Mouse (Mus musculus) activated CD4-positive, CD25-positive, alpha-beta regulatory T cell, adult 4 months (primary cell): ENCODE data around the gene Dcps. TPM values are rescaled to one million over a fixed set of nuclear protein-coding genes. Genes with fewer than 3 reads are reported as not detected.
A peak's percentile ranks its signal among the peaks of the same experiment; 100 is the strongest.

Experiments
- ATAC-seq: one replicate; pipeline ENCODE4 v1.8.0; 2017
- polyA plus RNA-seq, 2 experiments: library from polyadenylated mRNA; unstranded; fragments of 100-300 nt; shearing (Covaris generic); gene quantifications; one replicate each; pipeline ENCODE4 v1.2.1; 2017

The Dcps gene
- polyA plus RNA-seq, result 10 to 100 TPM; 84.9 to 98.4 TPM

DNA sequence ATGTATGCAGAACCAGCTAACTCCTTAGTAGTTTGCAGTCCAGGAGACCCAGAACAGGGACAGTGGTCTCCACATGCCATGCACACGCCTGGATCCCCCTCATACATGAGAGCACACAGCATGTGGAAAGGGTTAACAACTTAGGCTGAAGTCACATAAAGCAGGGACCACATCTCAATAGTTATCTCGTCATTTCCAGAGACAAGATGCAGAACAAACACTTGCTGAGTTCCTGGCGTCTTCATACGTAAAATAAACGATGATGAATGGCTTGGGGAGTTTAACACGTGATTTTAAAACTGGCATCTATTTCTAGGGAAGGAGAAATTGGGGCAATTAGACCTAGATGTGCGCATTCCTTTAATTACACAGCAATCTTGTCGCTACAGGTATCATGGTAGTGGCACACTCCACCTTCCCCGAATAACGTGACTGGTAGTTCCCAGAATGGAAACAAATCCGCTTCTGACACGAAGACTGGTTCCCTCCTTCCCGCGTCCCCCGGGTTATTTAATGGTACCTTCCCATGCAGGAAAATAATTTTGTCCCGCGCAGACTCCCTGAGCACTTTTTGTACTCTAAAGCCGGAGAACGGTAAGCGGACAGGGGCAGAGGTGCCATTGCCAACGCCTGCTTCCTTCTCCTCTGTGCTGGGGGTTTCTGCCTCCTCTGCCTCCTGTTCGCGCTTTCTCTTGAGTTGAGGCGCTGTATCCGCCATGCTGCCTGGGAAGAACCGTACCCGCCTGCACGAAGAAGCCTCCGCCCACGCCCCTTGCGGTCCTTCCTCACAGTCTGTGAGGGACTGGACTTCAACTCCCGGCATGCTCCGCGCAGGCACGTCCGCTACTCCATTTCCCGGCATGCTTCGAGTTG is at the start of gene Dcps:
Dcps (minus strand) TSS at position 811 of the 873 bp plus-strand sequence.
- peak; percentile 97 for ATAC-seq

GRCm38 (mm10) chr9:35223466-35223865 is 47.6 kb upstream of the Dcps start:
- no peak for ATAC-seq

GRCm38 (mm10) chr9:35217963-35218362 is 42.1 kb upstream of the Dcps start:
- ATAC-seq, result no peak

DNA sequence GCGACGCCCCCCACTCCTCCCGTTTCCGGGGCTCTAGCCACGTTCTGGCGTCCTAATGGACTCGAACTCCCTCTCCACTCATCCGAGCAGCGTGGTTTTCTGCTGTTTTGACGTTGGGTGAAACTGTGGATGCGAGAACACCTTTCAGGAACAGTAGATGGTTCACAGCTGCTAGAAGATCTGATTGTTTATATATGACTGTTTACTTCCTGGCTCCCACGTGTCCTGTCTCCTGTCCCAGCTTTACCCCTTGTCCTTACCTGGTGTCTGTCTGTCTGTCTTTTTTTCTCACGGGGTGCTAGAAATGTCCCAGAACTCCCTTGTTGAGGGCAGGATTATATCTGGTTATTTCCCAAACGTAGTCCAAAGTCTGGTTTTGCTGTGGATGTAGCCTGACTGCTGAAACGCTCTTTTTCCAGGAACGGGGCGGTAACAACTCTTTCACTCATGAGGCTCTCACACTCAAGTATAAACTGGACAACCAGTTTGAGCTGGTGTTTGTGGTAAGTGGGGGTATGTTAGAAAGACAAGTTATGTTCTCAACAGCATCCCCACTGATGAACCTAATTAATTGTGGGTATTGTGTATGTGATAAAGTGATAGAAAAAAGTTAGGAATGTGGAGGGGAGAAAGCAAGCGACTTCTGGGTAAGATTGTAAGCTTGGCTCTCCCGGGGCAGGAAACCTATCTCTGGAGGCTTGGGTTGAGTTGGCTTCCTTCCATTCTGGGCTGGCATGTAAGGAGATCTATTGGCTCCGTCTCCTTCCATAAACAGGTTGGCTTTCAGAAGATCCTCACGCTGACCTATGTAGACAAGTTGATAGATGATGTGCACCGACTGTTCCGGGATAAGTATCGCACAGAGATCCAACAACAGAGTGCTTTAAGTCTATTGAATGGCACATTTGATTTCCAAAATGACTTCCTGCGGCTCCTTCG is 36.0 kb upstream of the Dcps start:
- peak; percentile 10 for ATAC-seq

GRCm38 (mm10) chr9:35210542-35211474 is 34.9 kb upstream of the Dcps start, which contains the start of gene Foxred1:
TSS of gene Foxred1 (minus strand) at chr9:35211055.
- peak; percentile 97 for ATAC-seq

- ATAC-seq, result no peak
These were observed 28.6 kb upstream of the Dcps start for GRCm38 (mm10) chr9:35204421-35204820.

DNA sequence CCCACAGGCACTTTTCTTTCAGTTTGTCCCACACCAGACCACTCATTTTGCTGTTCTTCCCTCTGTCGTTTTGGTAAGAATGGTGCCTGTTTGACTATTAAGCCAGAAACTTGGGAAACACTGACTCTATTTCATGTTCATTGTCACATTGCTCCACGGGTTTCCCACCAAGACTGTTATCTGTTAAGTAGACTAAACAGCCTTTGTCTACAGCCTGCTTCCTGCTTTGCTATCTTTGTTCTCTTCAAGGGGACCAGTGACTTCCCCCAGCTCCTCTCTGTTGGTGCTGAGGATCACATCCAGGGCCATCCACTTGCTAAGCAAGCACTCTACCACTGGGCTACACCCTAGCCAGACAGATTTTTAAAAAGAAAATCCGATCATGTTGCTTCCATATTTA is 27.7 kb upstream of the Dcps start:
- ATAC-seq, result no peak

DNA sequence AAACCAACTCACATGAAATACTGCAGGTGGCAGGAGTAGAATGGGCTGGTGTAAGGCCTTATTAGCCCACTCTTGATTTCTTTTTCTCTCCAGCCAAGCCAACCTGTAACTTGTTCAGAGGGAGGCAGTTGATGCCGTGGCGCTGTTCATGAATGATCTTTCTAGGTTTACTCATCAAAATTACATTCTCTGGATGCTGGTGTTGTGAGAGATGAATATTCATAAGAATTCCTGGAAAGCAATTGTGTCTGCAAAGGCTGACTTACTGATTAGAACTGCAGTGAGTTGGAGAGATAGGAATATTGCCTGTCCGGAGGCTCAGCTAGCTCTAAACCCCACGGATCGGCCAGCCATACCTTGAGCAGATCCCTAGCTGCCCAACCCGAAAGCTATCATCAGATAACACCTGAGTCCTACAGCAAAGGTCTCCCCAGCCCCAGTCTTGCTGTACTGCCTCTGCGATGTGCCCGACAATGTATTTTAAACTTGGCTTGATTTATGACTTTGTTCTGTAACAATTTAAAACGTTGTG is 24.7 kb upstream of the Dcps start:
- no peak for ATAC-seq

GRCm38 (mm10) chr9:35199772-35200471 is 24.1 kb upstream of the Dcps start, which contains the start of the genes Srpr and Tirap:
TSS of gene Srpr (plus strand) at chr9:35200175.
TSS of gene Tirap (minus strand) at chr9:35200291.
- peak; percentile 84 for ATAC-seq

GRCm38 (mm10) chr9:35198945-35199771 is 23.3 kb upstream of the Dcps start:
- ATAC-seq, result no peak

- no peak for ATAC-seq
These were observed 22.5 kb upstream of the Dcps start for GRCm38 (mm10) chr9:35198351-35198750.

DNA sequence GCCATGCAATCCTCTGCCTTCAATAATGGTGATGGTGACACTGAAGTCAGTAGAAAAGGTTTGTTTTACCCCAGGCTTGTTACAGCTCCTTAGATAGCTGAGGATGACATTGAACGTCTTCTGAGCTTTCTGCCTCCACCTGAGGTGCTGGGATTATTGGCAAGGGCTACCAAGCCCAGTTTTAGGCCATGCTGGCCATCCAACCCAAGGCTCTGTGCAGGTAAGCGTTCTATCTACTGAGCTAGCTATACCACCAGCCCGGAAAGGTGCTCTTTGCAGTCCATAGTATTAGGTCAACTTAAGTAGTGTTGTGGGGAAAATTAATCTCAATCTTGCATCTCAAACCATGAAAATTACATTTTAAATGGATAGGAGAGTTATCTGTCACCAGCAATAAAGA is 21.8 kb upstream of the Dcps start:
- ATAC-seq, result no peak

GRCm38 (mm10) chr9:35194048-35194447 is 18.2 kb upstream of the Dcps start:
- no peak for ATAC-seq

DNA sequence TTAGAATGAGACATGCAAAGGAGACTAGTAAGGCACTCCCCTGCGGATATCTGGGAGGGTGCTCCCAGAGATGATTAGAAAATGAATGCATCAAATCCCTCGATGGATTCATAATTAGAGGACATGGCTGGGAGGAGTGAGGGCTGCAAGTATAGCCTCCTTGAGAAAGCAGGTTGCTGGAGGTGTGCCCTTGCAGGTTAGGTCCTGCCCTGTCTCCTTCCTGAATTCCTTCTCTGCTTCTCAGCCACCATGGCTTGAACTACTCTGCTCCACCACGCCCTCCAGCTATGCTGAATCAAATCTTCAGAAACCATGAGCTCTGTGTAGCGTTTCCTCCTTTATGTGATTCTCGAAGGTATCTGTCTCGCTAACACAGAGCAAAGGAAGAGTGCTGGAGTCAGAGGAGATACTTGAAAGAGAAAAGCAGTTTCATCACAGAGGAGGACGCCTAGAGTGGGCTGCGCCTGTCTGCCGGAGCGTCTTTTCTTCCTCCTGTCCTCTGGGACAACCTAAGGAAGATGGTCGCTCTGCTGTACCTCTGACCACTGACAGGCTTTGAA is 17.2 kb upstream of the Dcps start:
- no peak for ATAC-seq

DNA sequence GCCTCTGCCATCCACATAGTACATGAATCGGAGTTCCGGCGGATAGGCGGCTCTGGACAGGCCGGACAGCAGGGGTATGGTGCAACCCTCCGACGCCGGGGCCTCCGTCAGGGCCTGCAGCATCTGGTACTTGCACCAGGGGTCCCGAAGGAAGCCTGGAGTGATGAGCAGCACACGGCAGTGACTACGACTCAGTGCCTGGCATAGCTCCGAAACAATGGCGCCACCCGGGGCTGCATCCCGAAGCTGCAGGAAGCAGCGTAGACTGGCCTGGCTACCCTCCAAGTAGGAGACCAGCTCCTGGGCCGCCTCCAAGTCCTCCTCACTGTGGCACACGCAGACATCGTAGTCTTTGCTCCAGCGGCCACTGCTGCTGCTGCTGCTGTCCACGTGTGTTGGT is 12.8 kb upstream of the Dcps start:
- ATAC-seq, result no peak

- no peak for ATAC-seq
These were observed 11.6 kb upstream of the Dcps start for GRCm38 (mm10) chr9:35187351-35187903.

DNA sequence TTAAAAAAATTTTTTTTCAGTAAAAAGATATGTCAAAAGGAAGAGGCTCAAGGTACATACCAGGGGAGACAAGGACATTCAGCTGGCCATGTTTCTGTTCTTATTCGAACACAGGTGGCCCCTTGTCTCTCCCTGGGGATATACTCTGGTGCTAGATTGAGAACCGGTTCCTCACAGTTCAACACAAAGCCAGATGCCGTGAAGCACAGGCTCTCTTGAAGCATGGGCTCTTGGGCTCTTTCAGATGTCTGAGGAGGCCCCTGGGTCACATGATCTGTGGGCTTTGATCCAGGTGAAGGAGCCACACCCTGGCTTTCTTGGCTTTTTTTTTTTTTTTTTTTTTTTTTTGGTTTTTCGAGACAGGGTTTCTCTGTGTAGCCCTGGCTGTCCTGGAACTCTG is 10.6 kb upstream of the Dcps start:
- no peak for ATAC-seq

DNA sequence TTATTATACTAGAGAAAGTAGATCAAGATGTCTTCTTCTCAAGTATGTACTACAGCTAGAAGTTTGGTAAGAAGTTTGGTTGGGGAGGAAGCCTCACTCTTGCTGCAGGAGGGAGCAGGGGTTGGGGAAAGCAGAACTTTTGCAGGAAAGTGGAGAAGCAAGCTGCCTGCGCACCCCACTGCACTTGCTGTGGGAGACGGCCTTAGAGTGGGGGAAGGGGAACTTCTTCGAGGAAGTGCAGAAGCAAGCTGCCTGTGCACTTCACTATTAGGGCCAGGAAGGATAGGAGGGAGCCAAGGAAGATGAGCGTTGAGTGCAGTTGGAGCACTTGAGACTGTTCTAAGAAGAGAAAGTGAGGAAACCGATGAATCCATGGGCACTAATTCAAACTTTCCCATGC is 7.5 kb upstream of the Dcps start:
- no peak for ATAC-seq

DNA sequence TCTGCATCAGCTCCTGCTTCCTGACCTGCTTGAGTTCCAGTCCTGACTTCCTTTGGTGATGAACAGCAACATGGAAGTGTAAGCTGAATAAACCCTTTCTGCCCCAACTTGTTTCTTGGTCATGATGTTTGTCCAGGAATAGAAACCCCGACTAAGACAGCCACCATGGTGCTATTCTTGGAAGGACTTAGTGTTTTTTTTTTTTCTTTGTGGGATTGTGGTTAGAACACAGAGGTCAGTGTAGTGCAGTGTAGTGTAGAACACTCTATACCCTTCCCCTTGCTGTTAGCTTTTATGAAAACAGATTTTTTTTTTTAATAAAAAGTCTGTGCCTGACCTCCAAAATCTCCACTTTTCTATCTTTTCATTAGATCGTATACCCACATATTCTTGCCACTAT is 7.0 kb upstream of the Dcps start:
- no peak for ATAC-seq
